Mouse (Mus musculus) heart, adult 11 months (tissue): ENCODE data around the gene Gm9803.

Source experiments
- DNase-seq: peaks from one replicate; pipeline ENCODE4 v3.0.0; 2022

The Gm9803 gene

GRCm38 (mm10) chr10:43516992-43517660 is 6.8 kb upstream of the Gm9803 start:
- DNase-seq: peak; percentile 91

- DNase-seq: peak; percentile 93
These were observed 6.0 kb upstream of the Gm9803 start for GRCm38 (mm10) chr10:43517836-43518235.

DNA sequence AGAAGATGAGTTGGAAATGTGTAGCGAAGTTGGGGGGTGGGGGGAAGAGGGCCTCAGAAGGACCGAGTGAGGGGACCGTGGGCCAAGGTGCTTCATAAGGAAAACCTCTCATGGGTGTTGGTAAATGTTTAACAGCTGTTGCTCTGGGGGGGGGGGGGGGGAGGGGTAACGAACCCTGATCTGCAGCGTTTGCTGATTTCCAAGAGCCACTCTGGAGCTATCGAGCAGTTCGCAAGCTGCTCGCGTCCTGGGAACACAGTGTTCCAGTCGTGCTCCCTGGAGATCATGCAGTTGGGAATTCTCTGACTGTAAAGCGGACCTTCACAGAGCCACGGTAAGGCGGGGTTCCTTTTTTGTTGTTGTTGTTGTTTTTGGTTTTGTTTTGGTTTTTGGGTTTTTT is 5.5 kb upstream of the Gm9803 start:
- peak; percentile 97 for DNase-seq

DNA sequence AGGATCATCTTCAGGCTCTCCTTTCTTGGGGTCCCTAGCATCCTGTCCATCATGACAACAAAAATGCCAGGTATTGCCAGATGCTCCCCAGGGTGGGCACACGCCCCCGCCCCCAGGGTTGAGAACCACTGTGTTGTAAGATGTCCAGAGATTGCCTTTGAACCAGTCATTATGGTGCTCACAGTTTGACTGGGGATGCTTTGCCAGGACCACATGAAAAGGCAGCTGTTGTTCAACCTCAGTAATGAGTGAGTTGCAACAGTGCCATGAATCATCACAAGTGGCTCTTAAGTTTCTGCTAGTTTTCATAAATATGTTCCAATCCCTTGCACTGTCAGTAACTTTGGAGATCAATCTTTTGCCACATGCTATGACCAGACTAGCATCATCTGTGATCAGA is 3.9 kb upstream of the Gm9803 start:
- DNase-seq: peak; percentile 90

GRCm38 (mm10) chr10:43527283-43528269 is 3.7 kb downstream of the Gm9803 start:
- no peak for DNase-seq

GRCm38 (mm10) chr10:43534382-43534781 is 10.5 kb downstream of the Gm9803 start:
- DNase-seq: no peak

DNA sequence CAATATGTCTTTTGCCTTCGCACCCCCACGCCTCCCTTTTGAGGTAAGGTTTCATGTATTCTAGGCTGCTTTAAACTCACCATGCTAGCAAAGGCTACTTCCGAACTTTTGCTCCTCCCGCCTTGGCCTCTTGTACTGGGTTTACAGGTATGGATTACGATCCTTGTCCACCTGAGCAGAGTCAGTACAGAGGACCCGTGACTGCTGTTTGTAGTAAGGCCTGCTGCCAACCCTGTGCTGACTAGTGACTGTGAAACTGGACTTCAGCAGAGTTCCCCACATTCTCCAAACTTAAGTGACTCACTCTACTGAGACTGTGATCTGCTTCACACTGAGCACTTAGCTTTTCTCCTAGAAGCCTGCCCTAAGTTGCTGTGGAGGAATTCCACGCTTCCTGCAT is 13.8 kb downstream of the Gm9803 start:
- no peak for DNase-seq

DNA sequence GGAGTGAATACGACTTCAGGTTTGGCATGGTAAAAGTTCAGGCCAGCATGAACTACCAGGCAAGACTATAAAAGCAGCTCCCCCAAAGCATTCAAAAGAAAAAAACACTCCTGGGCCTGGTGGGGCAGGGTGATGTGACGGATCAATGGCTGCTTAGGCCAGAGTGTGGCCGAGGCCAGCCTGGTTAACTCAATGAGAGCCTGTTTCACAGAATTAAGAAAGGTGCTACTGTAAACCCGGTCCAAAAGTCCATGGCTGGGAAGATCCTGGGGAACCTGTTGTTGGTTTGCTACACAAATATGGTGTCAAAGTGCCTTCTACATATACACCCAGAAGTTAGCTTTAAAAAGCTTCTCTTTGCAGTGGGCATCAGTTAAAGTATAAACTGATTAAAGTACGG is 14.9 kb downstream of the Gm9803 start:
- no peak for DNase-seq

GRCm38 (mm10) chr10:43539746-43540310 is 15.9 kb downstream of the Gm9803 start:
- DNase-seq: peak; percentile 92

DNA sequence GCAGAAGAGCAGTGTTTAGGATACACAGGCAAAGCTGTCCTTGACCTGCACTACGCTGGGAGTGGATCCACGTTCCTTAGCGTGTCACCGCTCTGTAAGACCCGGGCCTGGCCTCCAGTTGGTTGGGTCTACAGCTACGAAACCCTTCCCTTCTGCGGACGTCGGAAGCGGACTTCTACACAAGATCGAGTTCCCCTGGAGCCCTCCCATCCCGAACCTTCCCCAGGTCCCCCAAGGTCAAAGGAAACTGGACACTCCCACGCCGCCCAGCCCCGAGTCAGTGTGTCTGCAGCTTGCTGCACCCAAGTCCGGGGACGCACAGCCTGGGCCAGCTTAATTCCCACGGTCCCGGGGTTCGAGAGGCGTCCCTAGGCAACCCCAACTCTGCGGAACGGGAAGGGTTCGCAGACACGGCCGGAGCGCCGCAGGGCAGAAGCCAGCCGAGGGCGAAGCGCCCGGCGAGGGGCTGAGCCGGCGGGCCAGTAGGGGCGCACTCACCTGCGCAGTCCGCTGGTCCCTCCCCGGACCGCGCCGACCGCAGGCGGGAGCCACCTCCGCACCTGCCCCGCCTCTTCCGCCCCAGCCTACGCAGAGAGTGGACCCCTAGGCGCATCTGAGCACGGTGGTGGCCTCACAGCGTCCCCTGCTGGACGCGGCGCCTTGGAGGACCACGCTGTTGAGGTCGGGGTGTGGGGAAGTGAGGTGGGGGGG is 16.7 kb downstream of the Gm9803 start, which contains the start of gene 1700021F05Rik:
1700021F05Rik (minus strand) TSS at position 553 of the 711 bp plus-strand sequence.
- DNase-seq: peak; percentile 100

GRCm38 (mm10) chr10:43541153-43541544 is 17.3 kb downstream of the Gm9803 start:
- DNase-seq: peak; percentile 89

DNA sequence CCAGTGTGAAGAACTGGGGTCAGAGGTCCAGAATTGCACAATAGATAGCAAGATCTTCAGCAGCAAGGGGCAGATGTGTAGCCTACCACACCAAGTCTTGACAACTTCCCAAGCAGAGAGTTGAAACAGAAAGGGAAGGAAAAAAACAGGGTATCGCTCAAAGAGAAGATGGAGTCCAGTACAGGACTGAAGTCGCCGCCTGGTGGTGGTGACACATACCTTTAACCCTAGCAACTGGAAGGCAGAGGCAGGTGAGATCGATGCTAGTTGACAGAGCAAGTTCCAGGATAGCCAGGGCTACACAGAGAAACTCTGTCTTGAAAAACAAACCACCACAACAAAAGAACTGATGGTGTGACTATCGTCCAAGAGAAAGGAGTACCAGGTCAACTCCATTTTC is 25.5 kb downstream of the Gm9803 start:
- no peak for DNase-seq

- DNase-seq: no peak
These were observed 27.0 kb downstream of the Gm9803 start for GRCm38 (mm10) chr10:43550923-43551322.

- DNase-seq: no peak
These were observed 27.5 kb downstream of the Gm9803 start for GRCm38 (mm10) chr10:43551388-43551787.

- no peak for DNase-seq
These were observed 33.8 kb downstream of the Gm9803 start for GRCm38 (mm10) chr10:43557630-43558165.

GRCm38 (mm10) chr10:43559313-43559712 is 35.4 kb downstream of the Gm9803 start:
- no peak for DNase-seq

GRCm38 (mm10) chr10:43560765-43561164 is 36.9 kb downstream of the Gm9803 start:
- no peak for DNase-seq

GRCm38 (mm10) chr10:43561311-43561710 is 37.4 kb downstream of the Gm9803 start:
- no peak for DNase-seq
